Mouse (Mus musculus) MEL (cell line): ENCODE measurements at regions not wholly inside any gene's neighbourhood (a gene's known extent, or its start where the extent isn't known, plus 50 kb on each side); places are given as distances from the start of the nearest gene placed in this dataset.

Source experiments
- DNase-seq: peaks from one replicate; pipeline ENCODE4 v3.0.0; 2011; ENCODE audit warnings: low read depth, low spot score
- H3K27ac ChIP-seq: 2 replicates; pipeline ENCODE4 v1.5.1; 2012; ENCODE audit warnings: low read depth, mild to moderate bottlenecking, control low read depth, low read length, moderate library complexity; ENCODE audit not compliant: control insufficient read depth
- H3K27me3 ChIP-seq, 2 experiments: fragments of 150-350 bp in 1 of 2; sonication (generic) in 1 of 2; 2 replicates each; pipeline ENCODE4 v1.6.1; 2012; ENCODE audit warnings: low read length in 2 of 2, mild to moderate bottlenecking in 2 of 2, improper control_type of control experiment in 1 of 2, moderate library complexity in 1 of 2; ENCODE audit not compliant: insufficient read depth in 2 of 2, control insufficient read depth in 1 of 2
- H3K36me3 ChIP-seq, 2 experiments: 2 replicates each; pipeline ENCODE4 v1.6.1; 2012 to 2014; ENCODE audit warnings: low read length in 2 of 2, improper control_type of control experiment in 1 of 2, inconsistent platforms in 1 of 2, mild to moderate bottlenecking in 1 of 2; ENCODE audit not compliant: insufficient read depth in 2 of 2, control insufficient read depth in 1 of 2
- H3K4me1 ChIP-seq, 2 experiments: fragments of 150-350 bp in 1 of 2; sonication (generic) in 1 of 2; 2 replicates each; pipeline ENCODE4 v1.6.1; 2012; ENCODE audit warnings: low read length in 2 of 2, improper control_type of control experiment in 1 of 2, mild to moderate bottlenecking in 1 of 2; ENCODE audit not compliant: insufficient read depth in 2 of 2, control insufficient read depth in 1 of 2
- H3K4me3 ChIP-seq, 2 experiments: fragments of 150-350 bp in 1 of 2; sonication (generic) in 1 of 2; 2 replicates each; pipeline ENCODE4 v1.5.1; 2012; ENCODE audit warnings: low read depth in 2 of 2, low read length in 2 of 2, mild to moderate bottlenecking in 2 of 2, moderate library complexity in 2 of 2, control low read depth in 1 of 2, improper control_type of control experiment in 1 of 2; ENCODE audit not compliant: control insufficient read depth in 1 of 2, insufficient read depth in 1 of 2
- H3K79me2 ChIP-seq: 2 replicates; pipeline ENCODE4 v1.6.1; 2012; ENCODE audit warnings: mild to moderate bottlenecking, low read length, moderate library complexity; ENCODE audit not compliant: control insufficient read depth, poor library complexity, insufficient read depth
- H3K9ac ChIP-seq: 2 replicates; pipeline ENCODE4 v1.6.1; 2012; ENCODE audit warnings: low read depth, mild to moderate bottlenecking, control low read depth, low read length, moderate library complexity; ENCODE audit not compliant: control insufficient read depth, poor library complexity, severe bottlenecking
- H3K9me3 ChIP-seq: fragments of 150-350 bp; sonication (generic); replicated peaks from 2 replicates; pipeline ENCODE4 v1.6.1; 2012; ENCODE audit warnings: mild to moderate bottlenecking, low read length, improper control_type of control experiment, moderate library complexity; ENCODE audit not compliant: insufficient read depth
- CHD1 ChIP-seq: IDR thresholded peaks from 2 replicates; pipeline ENCODE4 v1.6.1; 2012; ENCODE audit warnings: low read depth, mild to moderate bottlenecking, inconsistent platforms, low read length, improper control_type of control experiment
- CTCF ChIP-seq, 3 experiments: IDR thresholded peaks in 2 of 3; conservative IDR thresholded peaks in 1 of 3; 2 replicates each; pipeline ENCODE4 v1.5.1; 2011 to 2012; ENCODE audit warnings: low read length in 3 of 3, low read depth in 2 of 3, mild to moderate bottlenecking in 2 of 3, improper control_type of control experiment in 1 of 3, inconsistent platforms in 1 of 3, mixed read lengths in 1 of 3, moderate library complexity in 1 of 3; ENCODE audit not compliant: control insufficient read depth in 1 of 3, insufficient read depth in 1 of 3, poor library complexity in 1 of 3, severe bottlenecking in 1 of 3
- ELF1 ChIP-seq: IDR thresholded peaks from 2 replicates; pipeline ENCODE4 v1.6.1; 2014; ENCODE audit warnings: low read depth, mild to moderate bottlenecking, inconsistent platforms, low read length, improper control_type of control experiment, moderate library complexity
- EP300 ChIP-seq, 2 experiments: IDR thresholded peaks; 2 replicates each; pipeline ENCODE4 v1.6.1; 2011; ENCODE audit warnings: improper control_type of control experiment in 2 of 2, low read length in 2 of 2, low read depth in 1 of 2, mild to moderate bottlenecking in 1 of 2
- GABPA ChIP-seq: IDR thresholded peaks from 2 replicates; pipeline ENCODE4 v1.6.1; 2012; ENCODE audit warnings: low read depth, mild to moderate bottlenecking, inconsistent platforms, low read length, improper control_type of control experiment, moderate library complexity
- GATA1 ChIP-seq: IDR thresholded peaks from 2 replicates; pipeline ENCODE4 v1.6.1; 2011; ENCODE audit warnings: low read depth, low read length, improper control_type of control experiment
- HCFC1 ChIP-seq: IDR thresholded peaks from 2 replicates; pipeline ENCODE4 v1.6.1; 2012; ENCODE audit warnings: low read depth, mild to moderate bottlenecking, inconsistent platforms, low read length, improper control_type of control experiment, moderate library complexity
- JUND ChIP-seq: IDR thresholded peaks from 2 replicates; pipeline ENCODE4 v1.6.1; 2011; ENCODE audit warnings: low read depth, mild to moderate bottlenecking, improper control_type of control experiment, low read length
- MAZ ChIP-seq: IDR thresholded peaks from 2 replicates; pipeline ENCODE4 v1.6.1; 2012; ENCODE audit warnings: low read depth, mild to moderate bottlenecking, inconsistent platforms, low read length, improper control_type of control experiment
- MEF2A ChIP-seq: IDR thresholded peaks from 2 replicates; pipeline ENCODE4 v1.6.1; 2014; ENCODE audit warnings: low read depth, mild to moderate bottlenecking, inconsistent platforms, low read length, improper control_type of control experiment; ENCODE audit not compliant: poor library complexity, insufficient replicate concordance, severe bottlenecking; ENCODE audit errors: extremely low read depth
- MYB ChIP-seq: IDR thresholded peaks from 2 replicates; pipeline ENCODE4 v1.6.1; 2011; ENCODE audit warnings: mild to moderate bottlenecking, low read depth, low read length, improper control_type of control experiment
- MYC ChIP-seq: IDR thresholded peaks from 2 replicates; pipeline ENCODE4 v1.6.1; 2011; ENCODE audit warnings: low read depth, mild to moderate bottlenecking, low read length, improper control_type of control experiment, moderate library complexity
- NELFE ChIP-seq: IDR thresholded peaks from 2 replicates; pipeline ENCODE4 v1.6.1; 2011; ENCODE audit warnings: low read depth, low read length, improper control_type of control experiment
- POLR2AphosphoS5 ChIP-seq: IDR thresholded peaks from 2 replicates; pipeline ENCODE4 v1.6.1; 2012; ENCODE audit warnings: low read depth, borderline replicate concordance, mild to moderate bottlenecking, inconsistent platforms, low read length, moderate library complexity, mixed read lengths
- RAD21 ChIP-seq: IDR thresholded peaks from 2 replicates; pipeline ENCODE4 v1.6.1; 2011; ENCODE audit warnings: mild to moderate bottlenecking, low read depth, low read length, improper control_type of control experiment
- RCOR1 ChIP-seq: IDR thresholded peaks from 2 replicates; pipeline ENCODE4 v1.6.1; 2012; ENCODE audit warnings: low read depth, mild to moderate bottlenecking, inconsistent platforms, low read length, improper control_type of control experiment
- SIN3A ChIP-seq: IDR thresholded peaks from 2 replicates; pipeline ENCODE4 v1.6.1; 2012; ENCODE audit warnings: low read length, improper control_type of control experiment, inconsistent platforms
- SMC3 ChIP-seq: IDR thresholded peaks from 2 replicates; pipeline ENCODE4 v1.6.1; 2011; ENCODE audit warnings: low read depth, low read length, improper control_type of control experiment
- USF2 ChIP-seq, 2 experiments: IDR thresholded peaks; 2 replicates each; pipeline ENCODE4 v1.6.1; 2011 to 2012; ENCODE audit warnings: improper control_type of control experiment in 2 of 2, low read length in 2 of 2, borderline replicate concordance in 1 of 2, inconsistent platforms in 1 of 2, low read depth in 1 of 2, mild to moderate bottlenecking in 1 of 2; ENCODE audit not compliant: insufficient read depth in 1 of 2
- ZC3H11A ChIP-seq: IDR thresholded peaks from 2 replicates; pipeline ENCODE4 v1.6.1; 2012; ENCODE audit warnings: low read depth, mild to moderate bottlenecking, inconsistent platforms, low read length, improper control_type of control experiment
- ZMIZ1 ChIP-seq: IDR thresholded peaks from 2 replicates; pipeline ENCODE4 v1.6.1; 2012; ENCODE audit warnings: low read depth, mild to moderate bottlenecking, inconsistent platforms, low read length, improper control_type of control experiment, moderate library complexity

GRCm38 (mm10) chr16:26235239-26235638 lies 129.7 kb upstream of the P3h2 start:
- Histone ChIP-seq H3K9me3 (no peaks in the 10 kb centered on the region), H3K4me1 (no peaks in the 10 kb centered on the region), H3K9ac (no peak overlapping the region), H3K4me3 (no peak overlapping the region), H3K27me3 (no peaks in the 10 kb centered on the region), H3K36me3 (no peaks in the 10 kb centered on the region), H3K79me2 (no peaks in the 10 kb centered on the region), H3K27ac (no peak overlapping the region)
- no peak for DNase-seq
- TF ChIP-seq MYB (no peak), MAZ (no peak), EP300 (IDR thresholded peaks at IDR 0.05; ENCODE audit: low read depth in 1 of 2, low read length in 2 of 2) (no peak), CHD1 (no peak), MEF2A (no peak), CTCF (IDR thresholded peaks at IDR 0.05 in 2 of 3, conservative IDR thresholded peaks at IDR 0.05 in 1 of 3; ENCODE audit: control insufficient read depth in 1 of 3, insufficient read depth in 1 of 3, low read depth in 2 of 3, low read length in 3 of 3, poor library complexity in 1 of 3, severe bottlenecking in 1 of 3) (no peak), ZMIZ1 (no peak), SIN3A (no peak), ZC3H11A (no peak), GATA1 (no peak), RCOR1 (no peak), MYC (no peak), POLR2AphosphoS5 (no peak), ELF1 (no peak), USF2 (IDR thresholded peaks at IDR 0.05; ENCODE audit: borderline replicate concordance in 1 of 2, insufficient read depth in 1 of 2, low read depth in 1 of 2, low read length in 2 of 2) (no peak), GABPA (no peak), JUND (no peak), HCFC1 (no peak)

GRCm38 (mm10) chr16:26234113-26234512 lies 128.5 kb upstream of the P3h2 start:
- H3K36me3 ChIP-seq = no peaks in the 10 kb centered on the region
- no peak overlapping the region for H3K4me3 ChIP-seq
- no peaks in the 10 kb centered on the region for H3K79me2 ChIP-seq
- H3K9ac ChIP-seq = no peak overlapping the region
- H3K27ac ChIP-seq = no peak overlapping the region
- H3K9me3 ChIP-seq = no peaks in the 10 kb centered on the region
- DNase-seq = peak; percentile 69
- no peaks in the 10 kb centered on the region for H3K4me1 ChIP-seq
- H3K27me3 ChIP-seq = no peaks in the 10 kb centered on the region
- peak; percentile 85 for TF ChIP-seq ZC3H11A
- peak; percentile 34 to 79 (median 57) for TF ChIP-seq CTCF (IDR thresholded peaks at IDR 0.05 in 2 of 3, conservative IDR thresholded peaks at IDR 0.05 in 1 of 3; ENCODE audit: control insufficient read depth in 1 of 3, insufficient read depth in 1 of 3, low read depth in 2 of 3, low read length in 3 of 3, poor library complexity in 1 of 3, severe bottlenecking in 1 of 3)
- no peak for TF ChIP-seq NELFE
- TF ChIP-seq SMC3 = peak; percentile 91
- TF ChIP-seq RAD21 = peak; percentile 77
